Mouse (Mus musculus) kidney, embryonic 15.5 days (tissue): ENCODE results near the gene Mthfs. TPM values are rescaled to one million over a fixed set of nuclear protein-coding genes. Genes with fewer than 3 reads are reported as not detected.

Experiments used
- ATAC-seq: fragments of 200-750 bp; cut with Nextera tagmentation; replicated peaks from 2 replicates; pipeline ENCODE4 v1.8.0; 2017; ENCODE audit warnings: moderate TSS enrichment; ENCODE audit not compliant: low FRiP score
- H3K27ac ChIP-seq: fragments of 300-500 bp; sonication (generic); 2 replicates; pipeline ENCODE4 v1.5.1; 2015; ENCODE audit warnings: mild to moderate bottlenecking, inconsistent platforms
- H3K27me3 ChIP-seq: fragments of 300-500 bp; sonication (generic); 2 replicates; pipeline ENCODE4 v1.6.1; 2015; ENCODE audit warnings: inconsistent platforms
- H3K36me3 ChIP-seq: fragments of 300-500 bp; sonication (generic); 2 replicates; pipeline ENCODE4 v1.6.1; 2015; ENCODE audit warnings: inconsistent platforms
- H3K4me1 ChIP-seq: fragments of 300-500 bp; sonication (generic); 2 replicates; pipeline ENCODE4 v1.6.1; 2015; ENCODE audit warnings: inconsistent platforms
- H3K4me2 ChIP-seq: fragments of 300-500 bp; sonication (generic); 2 replicates; pipeline ENCODE4 v1.6.1; 2015; ENCODE audit warnings: moderate library complexity, mild to moderate bottlenecking, inconsistent platforms
- H3K4me3 ChIP-seq: fragments of 300-500 bp; sonication (generic); replicated peaks from 2 replicates; pipeline ENCODE4 v1.5.1; 2015; ENCODE audit warnings: mild to moderate bottlenecking, inconsistent platforms
- H3K9ac ChIP-seq: fragments of 300-500 bp; sonication (generic); 2 replicates; pipeline ENCODE4 v1.6.1; 2015; ENCODE audit warnings: mild to moderate bottlenecking, inconsistent platforms
- H3K9me3 ChIP-seq: fragments of 300-500 bp; sonication (generic); replicated peaks from 2 replicates; pipeline ENCODE4 v1.6.1; 2016; ENCODE audit warnings: inconsistent platforms
- WGBS: fragments of 180-500 bp; shearing (Covaris S2); methylation state at CpG from one replicate; pipeline ENCODE4 v1.1.7; 2015; ENCODE audit warnings: mixed read lengths; 5-methylcytosine and 5-hydroxymethylcytosine counted together
- polyA plus RNA-seq: library from polyadenylated mRNA; unstranded; fragments of >200 nt; fragmentation: Nextera tagmentation; extraction: Ambion mirVana; gene quantifications from 2 replicates; pipeline ENCODE4 v1.2.1, GENCODE M21; 2015

The Mthfs gene
- polyA plus RNA-seq, 1 experiment from 2014 or later, result 30.3 TPM

DNA sequence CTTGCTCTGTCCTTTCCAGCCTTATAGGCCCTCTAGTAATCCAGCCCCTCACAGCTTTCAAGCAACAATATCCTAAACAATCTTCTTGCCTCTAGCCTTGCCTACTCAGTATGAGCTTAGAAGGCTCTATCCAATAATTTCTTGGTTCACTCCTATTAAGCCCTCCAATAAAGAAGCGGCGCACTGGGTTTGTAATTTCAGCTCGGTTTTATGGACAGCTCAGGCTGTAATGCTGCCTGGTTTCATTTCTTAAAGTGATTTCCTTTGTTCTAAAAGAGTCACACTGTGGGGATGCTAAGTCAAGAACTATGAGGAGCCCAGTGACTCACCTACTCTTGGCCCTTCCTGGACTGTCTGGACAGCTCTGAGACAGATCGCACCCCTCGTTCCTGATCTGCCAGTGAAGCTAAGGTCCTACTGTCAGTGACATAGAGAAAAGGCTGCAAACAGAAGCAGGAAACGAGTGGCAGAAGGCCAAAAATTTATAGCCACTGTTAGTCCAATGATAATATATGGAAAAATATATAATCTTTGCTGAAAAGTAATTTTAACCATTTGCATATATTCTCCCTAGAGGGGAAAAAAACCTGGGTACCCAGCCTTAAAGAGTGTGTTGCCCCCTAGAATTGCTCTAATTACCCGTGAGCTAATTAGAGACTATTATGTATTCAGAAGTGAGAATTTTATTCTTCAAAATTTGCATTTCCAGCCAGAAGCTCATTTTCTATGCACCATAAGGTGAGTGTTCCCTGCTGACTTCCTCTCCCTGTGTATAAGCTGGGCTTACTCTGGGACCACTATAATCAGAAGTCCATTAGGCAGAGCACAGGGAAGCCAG is 98.1 kb downstream of the Mthfs start:
- Histone ChIP-seq H3K4me2 (no peak overlapping the region), H3K9ac (no peak overlapping the region), H3K27me3 (no peaks in the 10 kb centered on the region), H3K27ac (no peak overlapping the region), H3K4me3 (no peak overlapping the region), H3K4me1 (no peaks in the 10 kb centered on the region), H3K36me3 (no peaks in the 10 kb centered on the region), H3K9me3 (no peaks in the 10 kb centered on the region)
- 67% methylated on average over 7 of the region's 7 CpGs for WGBS
- ATAC-seq, result no peak

DNA sequence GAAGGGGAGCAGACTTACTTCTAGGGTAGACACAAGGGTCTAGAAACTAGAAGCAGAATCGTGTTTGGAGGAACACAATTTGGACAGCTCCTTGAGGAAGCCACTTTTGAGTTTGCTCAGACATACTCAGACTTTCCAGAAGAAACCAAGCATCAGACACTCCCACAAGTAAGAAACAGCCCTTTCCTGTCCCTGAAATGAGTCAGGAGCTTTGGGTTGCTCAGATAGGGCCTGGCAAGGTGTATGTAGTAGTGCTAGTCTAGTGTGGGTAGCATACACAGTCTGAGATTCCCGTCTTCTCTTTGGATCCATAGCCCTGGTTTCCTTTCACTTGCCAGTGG is 98.7 kb downstream of the Mthfs start:
- no peak overlapping the region for H3K27ac ChIP-seq
- no peak overlapping the region for H3K4me2 ChIP-seq
- H3K4me1 ChIP-seq, result no peaks in the 10 kb centered on the region
- H3K27me3 ChIP-seq, result no peaks in the 10 kb centered on the region
- no peaks in the 10 kb centered on the region for H3K9me3 ChIP-seq
- H3K36me3 ChIP-seq, result no peaks in the 10 kb centered on the region
- WGBS, result 84% methylated on average over 2 of the region's 2 CpGs
- no peak overlapping the region for H3K4me3 ChIP-seq
- ATAC-seq, result no peak
- H3K9ac ChIP-seq, result no peak overlapping the region

- WGBS, result 72% methylated on average over 2 of the region's 2 CpGs
Observed at GRCm38 (mm10) chr9:89311649-89312048, 101.2 kb downstream of the Mthfs start.

DNA sequence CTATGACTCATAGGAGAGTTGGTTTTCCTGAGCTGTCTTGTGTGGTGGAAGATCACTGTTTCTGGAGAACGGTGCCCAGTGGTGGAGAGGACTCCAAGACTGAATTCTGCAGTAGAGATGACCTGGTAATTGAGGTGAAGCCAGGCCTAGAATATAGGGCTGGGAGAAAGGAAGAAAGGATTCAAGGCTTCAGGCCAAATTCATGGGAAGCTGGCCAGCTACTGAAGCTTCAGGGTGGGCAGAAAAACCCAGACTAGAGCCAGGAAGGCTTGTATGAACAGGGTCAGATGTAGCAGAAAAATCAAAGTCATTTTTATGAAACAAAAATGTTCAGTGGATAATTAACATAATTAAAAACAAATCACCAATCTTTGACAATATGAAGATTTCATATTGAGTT is 163.3 kb downstream of the Mthfs start:
- H3K27me3 ChIP-seq, result no peaks in the 10 kb centered on the region
- H3K4me3 ChIP-seq, result no peak overlapping the region
- H3K36me3 ChIP-seq, result no peaks in the 10 kb centered on the region
- no peak for ATAC-seq
- H3K4me2 ChIP-seq, result no peak overlapping the region
- H3K4me1 ChIP-seq, result no peaks in the 10 kb centered on the region
- 92% methylated on average over 1 of the region's 1 CpGs for WGBS
- no peak overlapping the region for H3K27ac ChIP-seq
- no peak overlapping the region for H3K9ac ChIP-seq
- no peaks in the 10 kb centered on the region for H3K9me3 ChIP-seq

More at GRCm38 (mm10) chr9:89311649-89312048, 101.2 kb downstream of the Mthfs start:
- no peak overlapping the region for H3K4me2 ChIP-seq
- no peaks in the 10 kb centered on the region for H3K4me1 ChIP-seq
- H3K27me3 ChIP-seq, result no peaks in the 10 kb centered on the region
- no peak overlapping the region for H3K4me3 ChIP-seq
- H3K36me3 ChIP-seq, result no peaks in the 10 kb centered on the region
- H3K9me3 ChIP-seq, result no peaks in the 10 kb centered on the region
- ATAC-seq, result no peak
- no peak overlapping the region for H3K27ac ChIP-seq
- no peak overlapping the region for H3K9ac ChIP-seq

GRCm38 (mm10) chr9:89374650-89375049 is 164.2 kb downstream of the Mthfs start:
- Histone ChIP-seq H3K4me2 (no peak overlapping the region), H3K36me3 (no peaks in the 10 kb centered on the region), H3K27me3 (no peaks in the 10 kb centered on the region), H3K9ac (no peak overlapping the region), H3K4me1 (no peaks in the 10 kb centered on the region), H3K9me3 (no peaks in the 10 kb centered on the region), H3K27ac (no peak overlapping the region), H3K4me3 (no peak overlapping the region)
- ATAC-seq, result no peak
- 81% methylated on average over 4 of the region's 4 CpGs for WGBS

- Histone ChIP-seq H3K27me3 (no peaks in the 10 kb centered on the region), H3K9ac (no peak overlapping the region), H3K4me1 (no peaks in the 10 kb centered on the region), H3K27ac (no peak overlapping the region), H3K9me3 (no peaks in the 10 kb centered on the region), H3K4me3 (no peak overlapping the region), H3K36me3 (no peaks in the 10 kb centered on the region), H3K4me2 (no peak overlapping the region)
- WGBS, result 82% methylated on average over 1 of the region's 1 CpGs
- no peak for ATAC-seq
Observed at GRCm38 (mm10) chr9:89403031-89403430, 192.6 kb downstream of the Mthfs start.

Other genes with a start within 250 kb of the Mthfs start
- gene Trim43b, start 117.8 kb upstream of the Mthfs start, polyA plus RNA-seq, result not detected in 2 replicates
- gene Bcl2a1b, start 11.5 kb upstream of the Mthfs start, polyA plus RNA-seq, result 0.83 and 1.9 TPM in 2 replicates
- 0.93 TPM in 1 of 2 replicates, not detected in the other for gene Gm29094, start 11.3 kb upstream of the Mthfs start, polyA plus RNA-seq